Mouse (Mus musculus) cerebellum, adult (tissue): ENCODE results near the gene Dnah6.

Experiments
- ATAC-seq: cut with Nextera tagmentation; 2 replicates; pipeline ENCODE4 v1.9.2; 2017; ENCODE audit warnings: mild to moderate bottlenecking, moderate library complexity, mixed read lengths; ENCODE audit not compliant: insufficient number of reproducible peaks, low FRiP score, low TSS enrichment

The Dnah6 gene

DNA sequence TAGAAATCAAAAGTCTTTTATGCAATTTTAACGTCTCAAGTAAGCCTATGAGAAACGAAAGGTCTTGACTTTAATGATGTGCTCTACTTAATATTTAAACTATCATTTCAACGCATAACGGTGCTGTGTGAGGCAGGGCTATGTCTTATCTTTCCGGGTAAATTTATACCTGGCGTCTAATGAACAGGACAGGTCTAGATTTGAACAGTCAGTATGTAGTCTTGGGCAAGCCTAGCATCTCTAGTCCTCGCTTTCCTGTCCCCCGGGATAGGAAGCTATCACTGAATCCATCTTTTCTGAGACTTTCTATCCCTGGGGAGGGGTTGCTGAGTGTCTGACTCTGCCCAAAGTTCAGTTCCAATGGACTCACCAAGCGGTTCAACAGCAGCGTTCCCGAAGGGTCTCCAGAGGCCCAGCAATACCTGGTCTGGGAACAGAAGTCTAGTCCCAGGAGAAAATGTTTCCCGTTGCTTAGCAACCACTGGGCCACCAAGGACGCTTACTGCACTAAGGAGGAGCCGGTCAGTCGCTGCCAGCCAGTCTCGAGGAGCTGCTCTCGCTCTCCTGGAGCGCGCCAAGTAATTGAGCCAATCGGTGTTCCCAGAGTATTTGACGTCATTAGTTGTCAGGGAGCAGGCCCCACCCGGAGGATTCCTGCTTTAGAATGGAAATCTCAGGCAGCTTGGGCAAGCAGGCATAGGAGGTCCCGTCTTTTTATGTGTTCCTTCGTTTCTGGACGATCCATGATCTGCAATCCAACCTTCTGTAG lies at the start of gene Dnah6:
Gene Dnah6 (minus strand): TSS at position 463 of the 769 bp plus-strand sequence.
- peak; percentile 99 for ATAC-seq

DNA sequence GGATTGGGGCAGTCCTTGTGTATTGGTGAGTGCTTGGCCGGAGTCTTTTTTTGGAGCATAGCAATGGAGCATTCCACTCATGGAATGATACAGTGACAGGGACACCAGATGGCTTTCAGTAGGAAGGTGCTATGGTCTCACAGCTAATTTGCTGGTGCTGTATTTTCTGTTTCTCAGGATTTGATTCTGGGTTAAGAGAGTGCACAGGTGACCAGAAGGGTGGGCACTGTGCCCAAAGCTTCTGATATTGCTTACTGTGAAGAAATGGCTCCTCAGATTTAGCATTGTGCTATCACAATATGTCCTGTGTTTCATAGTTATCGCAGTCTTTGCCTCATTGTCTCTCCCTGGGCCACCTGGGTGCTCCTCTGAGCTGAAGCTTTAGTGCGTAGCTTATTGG lies 47.9 kb upstream of the Dnah6 start:
- ATAC-seq, result peak; percentile 53; the same call in 1 of the 2 replicates

DNA sequence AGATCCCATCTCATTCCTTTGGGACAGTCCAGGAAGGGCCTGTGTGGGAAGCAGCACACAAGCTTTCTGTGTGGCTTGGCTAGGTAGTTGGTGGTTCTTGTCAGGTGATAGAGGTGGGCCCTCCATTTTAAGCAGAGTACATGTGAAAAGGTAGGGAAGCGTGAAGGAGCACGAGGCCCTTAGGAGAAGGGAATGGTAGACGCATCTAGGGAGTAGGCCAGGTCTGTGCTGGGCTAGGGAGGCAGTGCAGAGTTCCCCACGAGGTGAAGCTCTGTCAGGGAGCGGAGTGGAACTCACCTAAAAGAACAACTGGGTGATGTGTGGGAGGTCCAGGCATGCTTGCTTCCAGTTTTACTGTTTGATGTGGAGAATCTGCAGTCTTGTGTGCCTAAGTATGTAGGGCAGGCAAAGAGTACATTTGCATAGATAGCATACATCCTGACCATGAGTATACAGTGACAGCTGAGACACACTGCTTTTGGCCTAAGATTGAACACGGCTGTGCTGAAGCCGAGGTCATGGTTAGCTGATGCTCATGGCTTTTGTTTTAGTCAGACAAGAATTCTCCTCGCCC lies 46.4 kb upstream of the Dnah6 start:
- no peak for ATAC-seq

DNA sequence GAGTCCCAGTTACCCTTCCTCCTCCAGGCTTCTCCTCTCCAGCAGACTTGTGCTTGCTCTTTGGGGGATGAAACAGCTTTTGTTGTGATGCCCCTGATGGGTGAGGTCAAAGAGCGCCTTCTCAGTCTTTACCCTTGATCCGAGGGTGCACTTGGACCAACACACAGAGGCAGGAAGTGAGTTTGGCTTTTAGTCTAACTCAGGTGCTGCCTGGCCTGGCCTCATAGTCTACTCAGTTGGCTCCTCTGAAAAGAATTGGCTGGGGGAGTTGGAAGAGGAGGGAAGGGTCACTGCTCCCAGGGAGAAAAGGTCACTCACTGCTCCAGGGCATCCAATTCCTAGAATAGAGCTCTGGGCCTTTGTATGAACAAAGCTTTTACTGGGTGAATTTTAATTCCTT lies 43.4 kb upstream of the Dnah6 start:
- ATAC-seq, result no peak

GRCm38 (mm10) chr6:73260110-73260509 lies 38.7 kb upstream of the Dnah6 start:
- ATAC-seq, result 0 out of 2 replicates have a peak, but pooled peaks have one; percentile 9

DNA sequence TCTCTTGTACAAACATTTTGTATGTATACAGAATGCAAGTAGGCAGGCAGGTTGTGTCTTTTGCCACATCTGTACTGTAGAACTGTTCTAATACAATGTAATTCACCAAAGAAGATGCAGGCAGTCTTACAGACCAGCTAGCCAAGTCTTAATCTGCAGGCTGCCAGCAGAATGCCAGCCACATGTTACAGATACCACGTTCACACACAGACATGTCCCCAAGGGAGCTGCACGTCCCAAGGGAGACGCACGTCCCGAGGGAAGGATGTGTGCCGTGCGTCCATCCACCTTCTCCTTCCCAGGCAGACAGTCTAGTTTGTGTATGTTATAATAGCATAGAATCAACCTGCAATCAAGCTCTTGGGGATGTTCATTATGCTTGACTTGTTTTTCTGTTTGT lies 35.6 kb upstream of the Dnah6 start:
- no peak for ATAC-seq

GRCm38 (mm10) chr6:73254307-73255228 lies 33.1 kb upstream of the Dnah6 start:
- ATAC-seq, result 0 out of 2 replicates have a peak, but pooled peaks have one; percentile 39

DNA sequence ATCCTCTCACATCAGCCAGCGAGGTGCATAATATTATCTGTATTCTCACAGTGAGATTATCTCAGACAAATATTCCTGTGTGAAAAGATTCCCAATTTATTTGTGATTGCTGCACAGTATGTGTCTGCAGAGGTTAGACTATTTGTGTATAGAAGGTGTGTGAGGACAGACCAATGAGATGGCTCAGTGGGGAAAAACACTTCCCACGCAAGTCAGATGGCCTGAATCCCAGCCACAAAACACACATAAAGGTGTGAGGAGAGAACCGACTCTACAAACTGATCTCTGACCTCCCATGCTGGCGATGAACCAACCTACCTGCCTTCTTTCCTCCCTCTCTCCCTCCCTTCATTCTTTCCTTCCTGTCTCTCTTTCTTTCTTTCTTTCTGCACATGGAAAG lies 32.1 kb upstream of the Dnah6 start:
- ATAC-seq, result no peak

DNA sequence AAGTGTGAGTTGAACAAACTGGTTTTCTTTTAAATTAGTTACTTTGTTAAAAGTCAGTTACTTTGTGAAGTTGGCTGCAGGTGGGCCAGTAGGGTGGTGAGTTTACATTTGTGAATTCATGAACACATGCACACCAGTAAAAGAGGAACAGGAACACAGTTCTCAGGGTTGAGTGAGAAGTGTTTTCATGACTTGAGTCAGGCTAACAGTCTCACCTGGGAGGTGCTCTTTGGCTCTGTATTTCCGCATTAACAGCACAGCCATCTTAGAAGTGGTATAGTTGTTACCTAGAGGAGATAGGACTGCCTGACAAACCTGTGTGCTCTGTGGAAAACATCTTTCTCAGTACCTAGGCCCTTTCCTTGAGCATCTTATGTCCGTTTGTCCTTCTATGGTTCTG lies 31.6 kb upstream of the Dnah6 start:
- no peak for ATAC-seq

DNA sequence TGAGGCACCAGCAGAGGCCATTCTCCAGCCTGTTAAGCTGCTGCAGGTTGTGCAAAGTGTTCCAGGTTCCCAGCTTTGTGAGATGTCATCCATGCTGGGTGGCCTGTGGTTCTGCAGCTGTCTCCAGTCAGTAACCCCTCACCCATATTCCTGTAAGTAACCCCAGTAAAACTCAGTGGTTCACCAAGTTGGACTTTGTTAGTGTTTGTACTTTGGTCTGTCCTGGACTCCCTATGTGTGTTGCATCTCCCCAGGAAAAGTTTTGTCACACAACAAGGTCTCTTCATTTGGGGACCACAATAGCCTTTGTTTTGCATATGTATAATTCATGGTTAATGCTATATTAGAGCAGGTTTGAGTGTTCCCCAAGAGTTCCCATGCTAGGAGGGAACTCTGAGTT lies 30.9 kb upstream of the Dnah6 start:
- no peak for ATAC-seq

GRCm38 (mm10) chr6:73251336-73251735 lies 29.9 kb upstream of the Dnah6 start:
- no peak for ATAC-seq

- no peak for ATAC-seq
Measured at GRCm38 (mm10) chr6:73249851-73250250, 28.4 kb upstream of the Dnah6 start.

DNA sequence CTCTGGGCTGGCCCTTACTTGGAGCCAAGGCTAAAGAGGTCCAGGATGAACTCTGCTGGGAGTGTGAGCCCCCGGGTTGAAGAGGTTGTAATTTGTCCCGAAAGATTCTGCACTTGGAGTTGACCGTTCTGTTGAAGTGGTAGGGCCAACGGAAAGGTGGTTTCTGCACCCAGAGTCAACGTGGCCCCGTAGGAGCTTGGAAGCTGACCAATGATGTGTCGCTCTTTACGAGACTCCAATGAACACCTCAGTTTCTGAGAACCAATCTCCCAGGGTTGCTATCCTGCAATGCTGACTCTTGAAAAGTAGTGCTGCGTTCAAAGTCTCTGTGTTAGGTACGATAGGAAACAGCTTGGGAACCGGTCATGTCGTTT lies 27.6 kb upstream of the Dnah6 start:
- no peak for ATAC-seq

GRCm38 (mm10) chr6:73248237-73249048 lies 27.0 kb upstream of the Dnah6 start, which contains the start of gene Suclg1:
Gene Suclg1 (plus strand): TSS chr6:73248382.
- peak; percentile 89 for ATAC-seq

DNA sequence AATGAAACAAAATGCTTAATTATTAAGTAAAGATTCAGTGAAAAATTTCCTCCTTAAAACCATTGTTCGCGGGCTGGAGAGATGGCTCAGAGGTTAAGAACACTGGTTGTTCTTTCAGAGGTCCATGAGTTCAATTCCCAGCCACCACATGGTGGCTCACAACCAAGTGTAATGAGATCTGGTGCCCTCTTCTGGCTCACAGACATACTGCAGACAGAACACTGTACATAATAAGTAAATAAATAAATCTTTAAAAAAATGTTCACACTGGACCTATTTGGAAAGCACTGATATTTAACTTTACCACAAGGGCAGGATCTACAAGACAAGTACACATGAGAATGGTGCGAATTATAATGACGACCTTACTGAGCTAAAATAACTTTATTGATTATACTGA lies 26.0 kb upstream of the Dnah6 start:
- ATAC-seq, result no peak

- no peak for ATAC-seq
Measured at GRCm38 (mm10) chr6:73246821-73247220, 25.4 kb upstream of the Dnah6 start.

DNA sequence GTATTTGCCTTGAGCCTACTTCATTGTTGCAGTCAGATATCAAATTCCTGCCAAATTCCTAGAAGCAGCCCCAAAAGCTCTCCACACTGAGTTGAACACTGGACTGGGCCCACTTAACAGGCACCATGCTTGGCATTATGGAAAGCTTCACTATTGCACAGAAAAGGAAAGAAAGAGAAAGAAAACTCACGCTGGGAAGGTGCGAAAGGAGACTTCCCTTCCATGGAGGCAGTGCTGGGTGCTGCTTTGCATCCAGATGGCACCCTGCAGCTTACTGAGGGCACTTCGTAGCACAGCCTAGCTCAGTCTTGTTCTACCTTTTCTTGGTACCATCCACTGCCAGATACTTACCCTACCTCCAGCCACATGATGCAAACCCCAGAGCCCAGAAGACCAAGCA lies 14.2 kb upstream of the Dnah6 start:
- ATAC-seq, result no peak

DNA sequence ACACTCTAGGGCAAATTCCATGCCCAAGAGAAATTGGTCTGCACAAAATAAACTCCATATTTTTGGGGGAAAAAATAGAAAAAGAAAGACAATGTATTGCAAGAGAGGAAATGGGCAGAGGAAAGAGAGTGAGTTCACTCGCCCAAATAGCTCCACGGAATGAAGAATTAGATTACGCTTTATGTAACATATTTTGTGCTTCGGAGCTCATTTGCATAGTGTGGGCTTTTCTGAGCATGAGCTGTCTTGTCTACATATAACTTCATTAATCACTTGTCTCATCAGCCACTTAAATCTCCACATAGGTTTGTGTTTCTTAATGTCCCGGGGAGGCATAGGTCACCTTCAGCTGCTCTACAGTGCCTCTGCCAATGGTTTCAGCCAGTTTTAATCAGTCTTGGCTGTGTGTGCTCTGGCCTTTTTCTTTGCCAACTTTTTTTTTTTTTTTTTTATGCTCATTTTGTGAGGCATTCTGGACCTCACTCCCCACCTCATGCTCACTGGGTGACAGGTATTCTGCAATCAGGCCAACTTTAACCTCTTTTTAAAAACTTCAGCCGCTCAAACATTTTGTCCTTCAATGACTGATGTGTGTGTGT lies 12.9 kb upstream of the Dnah6 start:
- no peak for ATAC-seq

DNA sequence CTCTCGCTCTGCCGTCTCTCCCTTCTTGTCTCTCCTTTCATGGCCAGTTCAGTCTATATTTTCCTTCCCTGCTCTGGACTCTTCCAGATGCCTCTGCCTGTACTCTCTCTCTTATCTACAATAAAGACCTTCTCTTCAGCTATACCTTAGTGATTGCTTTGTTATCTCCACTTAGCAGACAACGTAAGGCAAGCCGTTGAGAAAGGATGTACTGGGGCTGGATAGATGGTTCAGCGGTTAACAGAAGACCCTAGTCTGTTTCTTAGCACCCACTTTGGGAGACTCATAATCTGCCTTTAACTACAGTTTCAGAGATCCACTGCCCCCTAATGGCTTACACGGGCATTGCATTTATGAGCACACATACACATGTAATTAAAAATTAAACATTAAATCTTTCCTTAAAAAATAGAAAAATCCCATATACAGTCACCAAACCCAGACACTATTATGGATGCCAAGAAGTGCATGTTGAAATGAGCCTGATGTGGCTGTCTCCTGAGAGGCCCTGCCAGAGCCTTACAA lies 11.8 kb upstream of the Dnah6 start:
- no peak for ATAC-seq
